13 mouse cellular contexts compared by ENCODE assay signal in the genomic region with DNA sequence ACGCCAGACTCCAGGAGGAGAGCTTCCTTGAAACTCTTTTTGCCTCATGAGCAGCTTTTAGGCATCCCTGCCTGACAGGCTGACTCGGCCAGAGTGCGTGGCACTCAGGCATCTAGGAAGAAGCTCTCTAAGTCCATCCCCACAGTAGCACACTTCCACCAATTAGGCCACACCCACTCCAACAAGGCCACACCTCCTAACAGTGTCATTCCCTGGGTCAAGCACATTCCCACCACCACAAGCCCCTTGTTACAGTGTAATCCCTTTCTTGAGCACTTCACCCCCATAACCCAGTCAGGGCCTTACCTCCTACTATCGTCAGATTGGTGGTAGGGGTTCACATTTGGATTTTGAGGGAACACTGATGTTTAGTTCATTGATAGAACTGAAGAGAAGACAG.
"Had no signal": no experiment of that assay in that cellular context is flagged by ENCODE, and none has a peak within 500 bp of the region (broad histone marks: within the 10 kb centered on the region; RNA-seq: fewer than 3 reads in every experiment).

No protein-coding gene starts in this region.

- H3K36me3 ChIP-seq: liver, embryonic 15.5 days; midbrain, embryonic 12.5 days; neural tube, embryonic 15.5 days had no signal

- H3K4me2 ChIP-seq: limb, embryonic 13.5 days; liver, embryonic 15.5 days; lung, embryonic 14.5 days; midbrain, embryonic 12.5 days; neural tube, embryonic 15.5 days had no signal

- H3K27ac ChIP-seq: limb, embryonic 13.5 days; liver, embryonic 15.5 days; midbrain, embryonic 12.5 days; neural tube, embryonic 15.5 days; stomach, postnatal 0 days had no signal

- H3K4me1 ChIP-seq: limb, embryonic 13.5 days; liver, embryonic 15.5 days had no signal

- H3K27me3 ChIP-seq: limb, embryonic 13.5 days; liver, embryonic 15.5 days; midbrain, embryonic 12.5 days; neural tube, embryonic 15.5 days had no signal

- DNase-seq: kidney, postnatal 10 days; kidney, postnatal 4 days; left cerebral cortex, postnatal 4 days; lung, embryonic 14.5 days; lung, postnatal 10 days; lung, postnatal 4 days; right cerebral cortex, adult 18-20 months; thymus, postnatal 14 days had no signal

- H3K4me3 ChIP-seq: limb, embryonic 13.5 days; liver, embryonic 15.5 days; midbrain, embryonic 12.5 days; neural tube, embryonic 15.5 days had no signal

- H3K9me3 ChIP-seq: limb, embryonic 13.5 days; liver, embryonic 15.5 days; midbrain, embryonic 12.5 days; neural tube, embryonic 15.5 days had no signal

- H3K9ac ChIP-seq: limb, embryonic 13.5 days; liver, embryonic 15.5 days; lung, embryonic 14.5 days; midbrain, embryonic 12.5 days; neural tube, embryonic 15.5 days had no signal
